Mouse (Mus musculus) T-helper 2 cell (primary cell): Measurements from ENCODE around the gene Cluh.

Source experiments
- in situ Hi-C: fragments of 300-600 bp; cut with MboI, MseI; formaldehyde crosslinking; loops from one replicate; pipeline ENCODE4 v1.15.1; 2025; ENCODE audit warnings: high pct_unique_total_duplicates

Cluh gene

DNA sequence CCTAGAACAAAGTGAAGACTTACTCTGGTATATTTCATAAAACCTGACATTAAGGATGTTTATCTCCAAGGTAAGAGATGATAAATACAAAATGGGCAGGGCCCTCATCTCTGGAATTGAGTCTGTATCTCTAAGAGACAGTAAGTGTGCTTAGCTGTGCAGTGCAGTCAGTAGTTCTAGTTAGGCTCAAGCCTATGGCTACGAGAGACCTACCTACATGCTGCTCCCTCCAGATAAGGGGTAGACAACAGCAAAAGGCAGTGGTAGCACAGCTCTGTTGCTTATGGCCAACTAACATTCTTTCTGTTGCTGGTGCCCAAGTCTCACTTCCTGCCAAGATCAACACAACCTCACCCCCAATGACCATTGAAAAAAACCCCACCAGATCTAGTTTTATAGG is 24.3 kb downstream of the Cluh start:
- in situ Hi-C loops, result no loop called here

DNA sequence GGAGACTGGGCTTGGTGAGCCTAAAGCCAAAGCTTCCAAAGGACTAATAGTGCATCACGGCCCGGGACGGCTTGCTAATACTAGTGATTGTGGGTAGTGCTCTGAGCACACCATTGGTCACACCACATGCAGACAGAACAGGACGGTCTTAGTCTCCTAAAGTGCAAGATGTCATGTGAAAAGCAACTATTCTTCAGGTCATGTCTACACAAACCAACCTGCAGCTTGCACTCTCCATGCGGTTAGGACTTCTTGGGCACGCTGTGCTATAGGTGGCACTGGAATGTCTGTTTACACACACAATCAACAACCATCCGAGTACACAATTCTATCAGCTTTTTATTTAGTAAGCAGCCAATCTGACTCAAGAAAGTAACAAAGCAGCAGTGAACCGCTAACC is 25.4 kb downstream of the Cluh start:
- in situ Hi-C loops, result no loop called here

DNA sequence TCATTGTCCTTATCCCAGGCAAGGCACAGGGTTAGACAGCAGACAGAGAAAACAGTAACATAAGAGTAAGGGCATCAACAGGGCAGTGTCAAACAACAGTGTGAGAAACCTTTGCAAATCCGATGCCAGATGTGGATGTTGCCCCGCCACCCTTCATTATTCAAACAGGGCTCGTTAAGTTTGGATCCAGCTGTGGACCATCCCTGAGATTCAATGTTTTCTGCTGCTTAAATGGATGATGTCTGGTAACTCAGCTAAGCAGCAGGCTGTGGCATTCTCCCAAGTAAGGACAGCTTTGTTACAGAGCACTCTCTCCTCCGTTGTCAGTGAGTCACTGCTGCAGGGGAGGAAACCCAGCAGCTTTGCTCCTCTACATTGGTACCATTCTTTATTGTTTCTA is 25.9 kb downstream of the Cluh start:
- in situ Hi-C loops, result no loop called here

DNA sequence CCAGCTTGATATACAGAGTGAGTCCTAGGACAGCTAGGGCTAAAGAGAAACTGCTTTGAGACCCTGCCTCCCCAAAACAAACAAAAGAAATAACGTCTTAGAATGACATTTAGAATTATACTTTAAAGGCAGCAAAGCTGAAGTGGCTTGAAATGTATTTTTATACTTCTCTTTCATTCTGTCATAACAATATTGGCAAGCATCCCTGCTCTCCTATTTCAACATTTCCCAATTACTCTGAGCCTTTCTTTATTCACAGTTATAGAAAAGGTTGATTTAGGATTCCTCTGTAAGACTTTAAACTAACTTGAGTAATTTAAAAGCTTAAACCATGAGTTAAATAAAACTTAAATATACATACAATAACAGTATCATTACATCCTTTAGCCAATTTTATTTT is 42.9 kb downstream of the Cluh start:
- in situ Hi-C loops, result no loop called here

DNA sequence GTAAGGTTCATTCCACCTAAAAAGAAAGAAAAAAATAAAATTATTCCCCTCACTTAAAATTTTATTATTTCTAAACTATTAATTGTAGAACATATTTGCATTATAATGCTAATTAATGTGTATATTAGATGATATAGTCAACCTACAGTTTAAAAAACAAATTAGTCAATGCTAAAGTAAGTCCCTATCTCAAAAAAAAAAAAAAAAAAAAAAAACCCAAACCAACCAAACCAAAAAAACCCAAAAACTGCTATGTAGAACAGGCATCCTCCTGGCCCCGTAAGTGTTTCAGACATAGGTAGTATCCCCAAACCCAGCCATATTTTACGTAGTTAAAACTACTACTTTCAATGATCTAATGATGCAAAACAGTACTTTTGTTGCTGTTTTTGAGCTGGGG is 50.2 kb downstream of the Cluh start:
- in situ Hi-C loops, result no loop called here

DNA sequence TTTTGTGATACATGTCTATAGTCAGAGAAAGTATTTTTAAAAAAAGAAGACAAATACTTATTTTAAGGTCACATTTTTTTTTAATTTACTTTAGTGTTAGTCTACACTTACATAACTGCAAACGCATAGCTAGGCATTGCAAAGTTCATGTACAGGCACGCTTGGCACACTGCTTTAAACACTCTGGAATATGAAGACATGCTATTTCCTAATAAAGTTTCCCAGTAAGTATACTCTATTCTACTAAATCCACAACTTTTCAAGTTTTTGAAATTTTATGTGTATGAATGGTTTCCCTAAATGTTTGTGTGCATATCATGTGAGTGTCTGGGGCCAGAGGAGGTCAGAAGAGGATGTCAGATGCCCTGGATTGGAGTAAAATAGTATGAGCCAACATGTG is 54.8 kb downstream of the Cluh start:
- in situ Hi-C loops, result loop anchor here (10.0 kb wide), 1 partner anchor 439 kb away; no protein-coding TSS in a partner anchor

DNA sequence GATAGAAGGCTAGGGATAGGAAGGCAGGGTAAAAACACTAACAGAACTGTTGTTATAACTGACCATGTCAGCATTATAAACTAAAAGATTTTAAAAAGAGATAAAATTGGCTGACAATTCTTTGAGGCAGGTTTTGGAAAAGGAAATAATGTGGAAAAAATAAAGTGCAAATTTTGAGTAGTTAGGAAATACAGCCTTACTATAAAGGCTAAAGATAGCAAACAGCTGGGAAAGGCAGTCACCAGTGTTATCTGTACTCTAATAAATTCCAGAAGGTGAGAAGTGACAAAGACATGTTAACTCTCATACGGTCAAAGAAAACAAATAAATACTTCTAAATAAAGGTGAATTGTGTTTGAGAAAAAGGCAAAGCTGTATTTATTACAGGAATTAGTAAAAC is 59.5 kb downstream of the Cluh start:
- in situ Hi-C loops, result loop anchor here (10.0 kb wide), 1 partner anchor 444 kb away; no protein-coding TSS in a partner anchor

DNA sequence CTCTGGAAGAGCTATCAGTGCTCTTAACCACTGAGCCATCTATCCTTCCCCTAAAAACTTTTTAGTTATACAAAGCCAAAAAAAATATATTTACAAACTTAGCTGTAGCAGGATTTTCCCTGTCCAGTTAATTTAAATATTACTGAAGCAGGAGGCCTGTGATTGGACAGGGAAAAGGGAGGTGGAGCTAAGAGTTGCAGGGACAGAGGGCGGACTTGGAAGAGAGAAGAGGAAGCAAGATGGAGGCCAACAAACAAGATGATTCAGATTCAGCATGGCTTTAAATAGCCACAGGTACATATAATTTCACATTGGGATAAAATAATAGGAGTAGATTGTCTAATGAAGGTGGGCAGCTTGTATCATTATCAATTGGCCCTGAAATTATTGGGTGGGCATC is 61.4 kb downstream of the Cluh start:
- in situ Hi-C loops, result no loop called here

DNA sequence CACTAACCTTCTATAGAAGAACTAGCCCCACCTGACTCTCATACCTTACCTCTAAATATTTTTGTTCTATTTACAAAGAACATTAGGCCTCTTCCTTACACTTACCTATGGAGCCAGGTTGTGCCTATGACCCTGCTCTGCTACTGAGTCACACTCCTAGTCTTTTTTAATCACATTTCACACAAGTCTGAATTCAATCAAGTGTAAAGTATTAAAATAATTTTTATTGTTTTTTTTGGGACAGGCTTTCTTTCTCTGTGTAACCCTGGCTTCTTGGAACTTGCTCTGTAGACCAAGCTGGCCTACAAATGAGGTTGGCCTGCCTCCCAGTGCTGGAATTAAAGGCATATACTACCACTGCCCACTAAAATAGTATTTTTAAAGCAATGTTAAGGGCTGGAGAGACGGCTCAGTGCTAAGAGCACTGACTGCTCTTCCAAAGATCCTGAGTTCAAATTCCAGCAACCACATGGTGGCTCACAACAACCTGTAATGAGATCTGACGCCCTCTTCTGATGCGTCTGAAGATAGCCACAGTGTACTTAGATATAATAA is 66.8 kb downstream of the Cluh start:
- in situ Hi-C loops, result no loop called here
